Comparison of ENCODE assay signal across 24 mouse cellular contexts in genomic region chr11:79733013-79733412, GRCm38 (mm10).
"Had no signal": no experiment of that assay in that cellular context is flagged by ENCODE, and none has a peak within 500 bp of the region (broad histone marks: within the 10 kb centered on the region; RNA-seq: fewer than 3 reads in every experiment).

No protein-coding gene starts in this region.

- H3K9me3 ChIP-seq: heart, embryonic 10.5 days; heart, embryonic 12.5 days; hindbrain, embryonic 10.5 days; hindbrain, embryonic 12.5 days; intestine, embryonic 15.5 days; limb, embryonic 10.5 days; limb, embryonic 12.5 days; liver, embryonic 12.5 days had no signal

- H3K4me2 ChIP-seq: heart, embryonic 12.5 days; hindbrain, embryonic 12.5 days; hindbrain, embryonic 14.5 days; intestine, embryonic 15.5 days; limb, embryonic 12.5 days; liver, embryonic 12.5 days had no signal

- H3K27ac ChIP-seq: gastrocnemius, adult 2 months; heart, embryonic 10.5 days; hindbrain, embryonic 10.5 days; hindbrain, embryonic 12.5 days; hindbrain, embryonic 14.5 days; intestine, embryonic 15.5 days; kidney, postnatal 0 days; layer of hippocampus, adult 2 months; left cerebral cortex, adult 2 months; limb, embryonic 10.5 days; limb, embryonic 12.5 days; liver, embryonic 12.5 days; liver, embryonic 14.5 days had no signal

- H3K36me3 ChIP-seq: heart, embryonic 10.5 days; heart, embryonic 12.5 days; hindbrain, embryonic 10.5 days; hindbrain, embryonic 12.5 days; limb, embryonic 10.5 days; limb, embryonic 12.5 days; liver, embryonic 12.5 days had no signal

- DNase-seq: gastrocnemius, adult 2 months; gastrocnemius, postnatal 10 days; gastrocnemius, postnatal 25 days; heart, adult 18-20 months; heart, postnatal 10 days; heart, postnatal 4 days; liver had no signal

- H3K9ac ChIP-seq: heart, embryonic 12.5 days; hindbrain, embryonic 12.5 days; hindbrain, embryonic 14.5 days; intestine, embryonic 15.5 days; limb, embryonic 12.5 days; liver, embryonic 12.5 days; liver, embryonic 14.5 days had no signal

- H3K27me3 ChIP-seq: heart, embryonic 12.5 days; hindbrain, embryonic 12.5 days; intestine, embryonic 15.5 days; limb, embryonic 12.5 days; liver, embryonic 12.5 days had no signal

- H3K4me3 ChIP-seq: gastrocnemius, adult 2 months; heart, embryonic 10.5 days; heart, embryonic 12.5 days; hindbrain, embryonic 10.5 days; hindbrain, embryonic 12.5 days; intestine, embryonic 15.5 days; layer of hippocampus, adult 2 months; left cerebral cortex, adult 2 months; limb, embryonic 10.5 days; limb, embryonic 12.5 days; liver, embryonic 12.5 days had no signal

- ATAC-seq: forebrain, embryonic 16.5 days; hindbrain, embryonic 16.5 days; inflammation-experienced regulatory T-cells, adult 6 months; intestine, embryonic 15.5 days; intestine, postnatal 0 days; liver, embryonic 12.5 days had no signal
